Comparison of ENCODE assay signal across 15 mouse cellular contexts in genomic region chr15:85569995-85570734, GRCm38 (mm10). TPM values are rescaled to one million over a fixed set of nuclear protein-coding genes. Genes with fewer than 3 reads are reported as not detected.
DNase-seq lines count a peak whose midpoint lies in the region; ATAC-seq and TF ChIP-seq lines count a peak whose summit lies in the region.
"Had no signal": no experiment of that assay in that cellular context is flagged by ENCODE, and none has a peak within 500 bp of the region (broad histone marks: within the 10 kb centered on the region; RNA-seq: fewer than 3 reads in every experiment).

No protein-coding gene starts in this region.

- H3K4me1 ChIP-seq in lung, postnatal 0 days (ENCODE audit: insufficient read depth, low read depth, low read length), result no peaks in the 10 kb centered on the region
- H3K4me1 ChIP-seq in forebrain, embryonic 13.5 days, result peaks cover 83% of the 10 kb centered on the region

- intact Hi-C loops in heart, postnatal 25 days (cut with DNase I), result no loop called here

- H3K27me3 ChIP-seq in lung, postnatal 0 days (replicated peaks; ENCODE audit: insufficient read depth, low read length), result no peaks in the 10 kb centered on the region
- 0 out of 2 replicates have a peak, but pooled peaks cover 3% of the 10 kb centered on the region for H3K27me3 ChIP-seq in forebrain, embryonic 13.5 days

- ATAC-seq in lung, postnatal 0 days, result no peak
- no peak for ATAC-seq in forebrain, embryonic 13.5 days
- peak; percentile 33; the same call in 1 of the 2 replicates for ATAC-seq in megakaryocyte progenitor cell, adult 5-6 weeks (replicated peaks; ENCODE audit: poor library complexity)

- whole genome bisulfite sequencing in lung, postnatal 0 days, result 60% methylated on average over 8 of the region's 8 CpGs
- 71% methylated on average over 8 of the region's 8 CpGs for WGBS in forebrain, embryonic 13.5 days

- no peaks in the 10 kb centered on the region for H3K9me3 ChIP-seq in lung, postnatal 0 days (ENCODE audit: low read length)
- H3K9me3 ChIP-seq in forebrain, embryonic 13.5 days (replicated peaks), result no peaks in the 10 kb centered on the region
- H3K9me3 ChIP-seq: heart, embryonic 12.5 days had no signal

- peak; percentile 18; the same call in 1 of the 2 replicates for TF ChIP-seq CTCF in lung, postnatal 0 days (IDR thresholded peaks at IDR 0.05)

- no peak overlapping the region for H3K27ac ChIP-seq in lung, postnatal 0 days (ENCODE audit: low read length)
- H3K27ac ChIP-seq in forebrain, embryonic 13.5 days, result peak overlapping the region; percentile 73
- H3K27ac ChIP-seq: left cerebral cortex, adult 2 months had no signal

- no peak overlapping the region for H3K4me3 ChIP-seq in lung, postnatal 0 days (ENCODE audit: low read depth, low read length)
- H3K4me3 ChIP-seq in forebrain, embryonic 13.5 days, result no peak overlapping the region
- H3K4me3 ChIP-seq: heart, embryonic 12.5 days; left cerebral cortex, adult 2 months had no signal

- no peak overlapping the region for H3K9ac ChIP-seq in lung, postnatal 0 days (replicated peaks; ENCODE audit: low read depth)
- no peak overlapping the region for H3K9ac ChIP-seq in forebrain, embryonic 13.5 days
- H3K9ac ChIP-seq: heart, embryonic 12.5 days had no signal

- no peaks in the 10 kb centered on the region for H3K36me3 ChIP-seq in lung, postnatal 0 days (ENCODE audit: insufficient read depth, low read length)
- H3K36me3 ChIP-seq in forebrain, embryonic 13.5 days (ENCODE audit: poor library complexity, severe bottlenecking), result no peaks in the 10 kb centered on the region
- H3K36me3 ChIP-seq: heart, embryonic 12.5 days had no signal

- no peak overlapping the region for H3K4me2 ChIP-seq in lung, postnatal 0 days (replicated peaks; ENCODE audit: low read depth, low read length)
- H3K4me2 ChIP-seq in forebrain, embryonic 13.5 days, result 0 out of 2 replicates have a peak overlapping the region, but pooled peaks have one; percentile 15
- H3K4me2 ChIP-seq: heart, embryonic 12.5 days; liver, embryonic 11.5 days had no signal

- TF ChIP-seq EP300 in lung, postnatal 0 days (IDR thresholded peaks at IDR 0.05), result no peak

- peak; percentile 42 for DNase-seq in kidney, adult 18-20 months
- DNase-seq in kidney, postnatal 10 days, result no peak
- DNase-seq in lung, postnatal 0 days (ENCODE audit: low spot score), result no peak
- DNase-seq in lung, postnatal 4 days, result no peak
- DNase-seq in heart, postnatal 25 days (ENCODE audit: low spot score), result no peak
- DNase-seq: adrenal gland, adult 8-10 months; gastrocnemius, postnatal 14 days; right cerebral cortex, postnatal 14 days; thymus, postnatal 14 days had no signal

RNA-seq across cellular contexts. Expression of gene Wnt7b, which starts 12.1 kb away (rescaled TPM):
- 11.3 and 14.9 TPM in 2 replicates for polyA plus RNA-seq in lung, postnatal 0 days (2015; fragmentation: Nextera tagmentation; extraction: Ambion mirVana)
- 84.0 and 92.2 TPM in 2 replicates for polyA plus RNA-seq in forebrain, embryonic 13.5 days (2015; fragmentation: Nextera tagmentation; extraction: Ambion mirVana)
- total RNA-seq in megakaryocyte progenitor cell, adult 5-6 weeks (2015), result not detected in 2 replicates
- total RNA-seq in megakaryocyte progenitor cell, adult 5-6 weeks (2017), result not detected in 2 replicates
- total RNA-seq in heart, postnatal 25 days (2021), result under 1 TPM; 0.13 to 0.17 TPM
- total RNA-seq: megakaryocyte-erythroid progenitor cell, adult 5-6 weeks had no signal
